Mouse (Mus musculus): ENCODE measurements around the gene Zfp575. TPM values are rescaled to one million over a fixed set of nuclear protein-coding genes. Genes with fewer than 3 reads are reported as not detected.

The Zfp575 gene
- polyA plus RNA-seq, 1 experiment: 6.7 TPM

Other genes starting within 250 kb of the Zfp575 start
- 0.04 TPM in 1 of 2 replicates, not detected in the other for gene Lypd5, start 238.4 kb downstream of the Zfp575 start, polyA plus RNA-seq (2012; rRNA removed)
- 2.4 and 3.0 TPM in 2 replicates for gene Kcnn4, start 217.4 kb downstream of the Zfp575 start, polyA plus RNA-seq (2012; rRNA removed)
- gene Smg9, start 188.0 kb downstream of the Zfp575 start, polyA plus RNA-seq (2012; rRNA removed): 78.1 and 90.1 TPM in 2 replicates
- 0.68 and 0.76 TPM in 2 replicates for gene Irgc1, start 135.3 kb downstream of the Zfp575 start, polyA plus RNA-seq (2012; rRNA removed)
- 1.1 and 1.8 TPM in 2 replicates for gene Plaur, start 125.2 kb downstream of the Zfp575 start, polyA plus RNA-seq (2012; rRNA removed)
- gene Cadm4, start 105.6 kb downstream of the Zfp575 start, polyA plus RNA-seq (2012; rRNA removed): 225 and 258 TPM in 2 replicates
- 82.8 and 84.1 TPM in 2 replicates for gene Zfp428, start 80.6 kb downstream of the Zfp575 start, polyA plus RNA-seq (2012; rRNA removed)
- gene AC161166.1, start 75.2 kb downstream of the Zfp575 start, polyA plus RNA-seq (2012; rRNA removed): not detected in 2 replicates
- gene Irgq, start 57.0 kb downstream of the Zfp575 start, polyA plus RNA-seq (2012; rRNA removed): 46.3 and 46.7 TPM in 2 replicates
- gene Pinlyp, start 41.5 kb downstream of the Zfp575 start, polyA plus RNA-seq (2012; rRNA removed): not detected in 2 replicates
- gene Xrcc1, start 41.4 kb downstream of the Zfp575 start, polyA plus RNA-seq (2012; rRNA removed): 48.8 and 49.0 TPM in 2 replicates
- 14.9 and 17.2 TPM in 2 replicates for gene Ethe1, start 98 bp downstream of the Zfp575 start, polyA plus RNA-seq (2012; rRNA removed)
- gene Phldb3, start 23.1 kb upstream of the Zfp575 start, polyA plus RNA-seq (2012; rRNA removed): 0.08 and 0.12 TPM in 2 replicates
- gene Lypd3, start 48.9 kb upstream of the Zfp575 start, polyA plus RNA-seq (2012; rRNA removed): not detected in 2 replicates
- not detected in 2 replicates for gene Tex101, start 89.0 kb upstream of the Zfp575 start, polyA plus RNA-seq (2012; rRNA removed)
- not detected in 2 replicates for gene BC049730, start 121.6 kb upstream of the Zfp575 start, polyA plus RNA-seq (2012; rRNA removed)
- gene Gm4763, start 139.3 kb upstream of the Zfp575 start, polyA plus RNA-seq (2012; rRNA removed): not detected in 2 replicates
- 0.04 TPM in 2 replicates for gene Cd177, start 172.7 kb upstream of the Zfp575 start, polyA plus RNA-seq (2012; rRNA removed)
- gene Ceacam10, start 189.6 kb upstream of the Zfp575 start, polyA plus RNA-seq (2012; rRNA removed): not detected in 2 replicates